Mouse (Mus musculus) myocyte (in vitro differentiated cells): ENCODE data around the gene Lhfpl3. TPM values are rescaled to one million over a fixed set of nuclear protein-coding genes. Genes with fewer than 3 reads are reported as not detected.

Experiments
- H3K27me3 ChIP-seq: one replicate; pipeline ENCODE4 v1.6.1; 2011; ENCODE audit not compliant: control insufficient read depth, insufficient read depth, insufficient read length
- H3K36me3 ChIP-seq: one replicate; pipeline ENCODE4 v1.6.1; 2011; ENCODE audit not compliant: control insufficient read depth, insufficient read depth
- H3K4me2 ChIP-seq: one replicate; pipeline ENCODE4 v1.6.1; 2011; ENCODE audit warnings: low read depth, control low read depth
- H3K4me3 ChIP-seq: one replicate; pipeline ENCODE4 v1.5.1; 2011; ENCODE audit warnings: mild to moderate bottlenecking, control low read depth, moderate library complexity
- H3K79me2 ChIP-seq: one replicate; pipeline ENCODE4 v1.6.1; 2011; ENCODE audit not compliant: control insufficient read depth, insufficient read depth
- H3ac ChIP-seq: one replicate; pipeline ENCODE4 v1.6.1; 2011; ENCODE audit not compliant: control insufficient read depth, insufficient read length
- CEBPB ChIP-seq: IDR thresholded peaks from 2 replicates; pipeline ENCODE4 v1.6.1; 2011; ENCODE audit warnings: mild to moderate bottlenecking, moderate library complexity; ENCODE audit not compliant: poor library complexity, insufficient read depth, severe bottlenecking
- E2F4 ChIP-seq: IDR thresholded peaks from one replicate; pipeline ENCODE4 v1.6.1; 2011; ENCODE audit warnings: mild to moderate bottlenecking, control low read depth, moderate library complexity; ENCODE audit not compliant: insufficient read depth
- MAX ChIP-seq: IDR thresholded peaks from one replicate; pipeline ENCODE4 v1.6.1; 2011; ENCODE audit warnings: low read depth, mild to moderate bottlenecking, control low read depth
- MYOD1 ChIP-seq, 3 experiments: IDR thresholded peaks; one replicate each; pipeline ENCODE4 v1.6.1; 2011; ENCODE audit warnings: control low read depth in 2 of 3, low read depth in 2 of 3, mild to moderate bottlenecking in 2 of 3, moderate library complexity in 1 of 3; ENCODE audit not compliant: insufficient read length in 2 of 3, control insufficient read depth in 1 of 3
- MYOG ChIP-seq, 3 experiments: IDR thresholded peaks; one replicate each; pipeline ENCODE4 v1.6.1; 2011; ENCODE audit warnings: control low read depth in 2 of 3, low read depth in 2 of 3, mild to moderate bottlenecking in 2 of 3; ENCODE audit not compliant: insufficient read length in 2 of 3, control insufficient read depth in 1 of 3, insufficient read depth in 1 of 3
- POLR2A ChIP-seq: IDR thresholded peaks from one replicate; pipeline ENCODE4 v1.6.1; 2011; ENCODE audit warnings: low read depth, mild to moderate bottlenecking, control low read depth, moderate library complexity; ENCODE audit not compliant: insufficient read length
- POLR2AphosphoS2 ChIP-seq: IDR thresholded peaks from one replicate; pipeline ENCODE4 v1.6.1; 2011; ENCODE audit warnings: low read depth, control low read depth; ENCODE audit not compliant: insufficient read length
- REST ChIP-seq: IDR thresholded peaks from one replicate; pipeline ENCODE4 v1.6.1; 2011; ENCODE audit warnings: mild to moderate bottlenecking, control low read depth, moderate library complexity; ENCODE audit not compliant: insufficient read depth, insufficient read length
- SRF ChIP-seq: IDR thresholded peaks from one replicate; pipeline ENCODE4 v1.6.1; 2011; ENCODE audit warnings: low read depth; ENCODE audit not compliant: control insufficient read depth, insufficient read length
- TCF12 ChIP-seq: IDR thresholded peaks from one replicate; pipeline ENCODE4 v1.6.1; 2011; ENCODE audit warnings: mild to moderate bottlenecking, control low read depth; ENCODE audit not compliant: poor library complexity, insufficient read depth, severe bottlenecking
- TCF3 ChIP-seq: IDR thresholded peaks from one replicate; pipeline ENCODE4 v1.6.1; 2011; ENCODE audit warnings: low read depth, control low read depth; ENCODE audit not compliant: insufficient read length
- USF1 ChIP-seq: IDR thresholded peaks from one replicate; pipeline ENCODE4 v1.6.1; 2011; ENCODE audit warnings: low read depth, mild to moderate bottlenecking, control low read depth, moderate library complexity
- polyA plus RNA-seq: library from polyadenylated mRNA; unstranded; fragments of >200 nt; fragmentation: generic; extraction: Trizol; gene quantifications from one replicate; pipeline ENCODE4 v1.2.1, GENCODE M21; 2012; ENCODE audit warnings: missing spikeins

Lhfpl3 gene
- polyA plus RNA-seq, 1 experiment: 0.01 TPM

DNA sequence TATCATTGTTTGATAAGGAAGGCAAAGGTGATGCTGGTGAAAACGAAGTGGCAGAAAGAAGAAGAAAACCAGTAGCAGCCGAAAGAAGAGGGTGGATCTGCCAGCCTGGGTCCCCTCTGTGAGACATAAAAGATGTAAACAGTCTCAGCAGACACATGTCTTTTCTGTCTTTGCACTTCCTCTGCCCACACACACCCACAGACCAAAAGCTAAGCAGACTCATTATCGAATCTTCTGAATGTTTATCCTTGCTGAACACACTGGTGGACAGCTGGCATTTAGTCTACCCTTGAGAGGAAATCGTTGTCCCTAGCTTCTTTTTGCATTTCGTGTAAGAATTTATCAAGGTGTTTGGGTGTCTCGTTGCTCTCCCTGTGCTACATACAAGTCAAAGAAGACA, 443.8 kb downstream of the Lhfpl3 start:
- H3K27me3 ChIP-seq: no peaks in the 10 kb centered on the region
- H3K79me2 ChIP-seq: no peaks in the 10 kb centered on the region
- no peak overlapping the region for H3ac ChIP-seq
- H3K4me2 ChIP-seq: no peak overlapping the region
- TF ChIP-seq TCF12: no peak
- TF ChIP-seq POLR2AphosphoS2: no peak
- TF ChIP-seq REST: no peak
- TF ChIP-seq USF1: no peak
- no peak for TF ChIP-seq POLR2A
- TF ChIP-seq E2F4: no peak
- TF ChIP-seq TCF3: no peak
- no peaks in the 10 kb centered on the region for H3K36me3 ChIP-seq
- no peak overlapping the region for H3K4me3 ChIP-seq

DNA sequence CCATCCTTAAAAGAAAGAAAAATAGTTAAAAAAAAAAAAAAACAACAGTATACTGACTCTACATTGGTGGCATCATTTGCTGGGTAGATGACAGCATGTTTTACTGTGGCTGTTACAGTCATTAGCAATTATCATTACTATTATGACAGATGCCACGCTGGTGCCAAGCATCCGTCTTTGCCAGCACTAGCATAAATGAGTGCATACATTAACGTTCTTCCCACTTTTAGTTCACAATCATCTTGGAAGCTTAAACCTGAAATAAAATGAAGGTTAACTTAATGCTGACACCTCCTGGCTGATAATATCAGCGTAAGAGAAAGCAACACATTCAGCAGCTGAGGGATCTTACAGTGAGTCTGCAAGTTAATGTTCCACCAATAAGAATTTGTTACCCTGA, 451.0 kb downstream of the Lhfpl3 start:
- H3K4me2 ChIP-seq: no peak overlapping the region
- no peaks in the 10 kb centered on the region for H3K79me2 ChIP-seq
- H3K36me3 ChIP-seq: no peaks in the 10 kb centered on the region
- no peak overlapping the region for H3ac ChIP-seq
- TF ChIP-seq MYOG (IDR thresholded peaks at IDR 0.05; ENCODE audit: control insufficient read depth in 1 of 3, insufficient read depth in 1 of 3, insufficient read length in 2 of 3, low read depth in 2 of 3): no peak
- TF ChIP-seq TCF12: no peak
- no peak for TF ChIP-seq SRF
- no peak for TF ChIP-seq TCF3
- TF ChIP-seq USF1: no peak
- no peak for TF ChIP-seq E2F4
- TF ChIP-seq REST: no peak
- TF ChIP-seq POLR2AphosphoS2: no peak
- TF ChIP-seq CEBPB: no peak
- no peak for TF ChIP-seq MYOD1 (IDR thresholded peaks at IDR 0.05; ENCODE audit: control insufficient read depth in 1 of 3, insufficient read length in 2 of 3, low read depth in 2 of 3)
- TF ChIP-seq POLR2A: no peak
- TF ChIP-seq MAX: no peak
- no peaks in the 10 kb centered on the region for H3K27me3 ChIP-seq
- no peak overlapping the region for H3K4me3 ChIP-seq

DNA sequence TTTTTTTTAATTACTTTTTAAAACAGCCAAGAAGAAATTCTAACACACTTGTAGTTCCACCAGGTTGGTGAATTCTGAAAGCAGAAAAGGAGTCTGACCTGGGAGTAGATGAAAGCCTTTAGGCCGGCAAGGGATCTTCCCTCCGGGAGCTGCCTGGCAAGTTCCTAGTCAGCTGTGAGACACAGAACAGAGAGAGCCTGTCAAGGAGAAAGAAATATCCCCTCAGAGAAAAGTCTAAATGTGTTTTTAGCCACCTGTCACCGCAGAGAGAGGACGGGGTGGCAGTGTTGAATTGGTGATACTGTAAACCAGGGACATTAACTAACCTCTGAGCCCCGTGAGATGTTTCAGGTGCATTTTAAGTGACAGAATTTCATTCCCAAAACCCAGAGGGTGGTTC, 467.2 kb downstream of the Lhfpl3 start:
- Histone ChIP-seq H3ac (no peak overlapping the region), H3K79me2 (no peaks in the 10 kb centered on the region), H3K4me3 (no peak overlapping the region), H3K36me3 (no peaks in the 10 kb centered on the region), H3K27me3 (no peaks in the 10 kb centered on the region), H3K4me2 (no peak overlapping the region)
- no peak for TF ChIP-seq POLR2AphosphoS2
- TF ChIP-seq TCF12: no peak
- TF ChIP-seq POLR2A: no peak
- TF ChIP-seq CEBPB: no peak
- no peak for TF ChIP-seq TCF3
- no peak for TF ChIP-seq E2F4
- no peak for TF ChIP-seq SRF
- no peak for TF ChIP-seq MYOD1 (IDR thresholded peaks at IDR 0.05; ENCODE audit: control insufficient read depth in 1 of 3, insufficient read length in 2 of 3, low read depth in 2 of 3)
- no peak for TF ChIP-seq USF1
- no peak for TF ChIP-seq REST
- TF ChIP-seq MYOG (IDR thresholded peaks at IDR 0.05; ENCODE audit: control insufficient read depth in 1 of 3, insufficient read depth in 1 of 3, insufficient read length in 2 of 3, low read depth in 2 of 3): no peak

DNA sequence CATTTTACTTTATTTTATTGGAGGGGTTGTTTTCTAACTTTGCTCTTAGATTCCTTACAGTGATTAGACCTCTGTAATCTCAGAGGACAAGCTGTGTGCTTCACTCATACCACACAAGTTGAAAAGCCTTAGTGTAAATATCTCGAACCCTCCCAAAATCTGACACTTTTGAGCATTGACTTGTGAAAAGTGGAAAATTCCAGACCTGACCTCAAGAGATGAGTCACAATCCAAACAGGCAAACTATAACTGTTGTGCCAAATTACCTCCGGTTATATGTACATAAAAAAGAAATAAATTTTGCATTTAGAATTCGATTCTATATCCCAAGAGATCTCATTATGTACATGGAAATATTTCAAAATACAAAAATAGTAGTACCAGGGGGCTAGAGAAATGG, 468.8 kb downstream of the Lhfpl3 start:
- Histone ChIP-seq H3K4me2 (no peak overlapping the region), H3K27me3 (no peaks in the 10 kb centered on the region), H3K36me3 (no peaks in the 10 kb centered on the region), H3K79me2 (no peaks in the 10 kb centered on the region), H3K4me3 (no peak overlapping the region), H3ac (no peak overlapping the region)
- TF ChIP-seq MYOD1 (IDR thresholded peaks at IDR 0.05; ENCODE audit: control insufficient read depth in 1 of 3, insufficient read length in 2 of 3, low read depth in 2 of 3) (no peak), TCF3 (no peak), POLR2A (no peak), REST (no peak), MAX (no peak), MYOG (IDR thresholded peaks at IDR 0.05; ENCODE audit: control insufficient read depth in 1 of 3, insufficient read depth in 1 of 3, insufficient read length in 2 of 3, low read depth in 2 of 3) (no peak), TCF12 (no peak)

DNA sequence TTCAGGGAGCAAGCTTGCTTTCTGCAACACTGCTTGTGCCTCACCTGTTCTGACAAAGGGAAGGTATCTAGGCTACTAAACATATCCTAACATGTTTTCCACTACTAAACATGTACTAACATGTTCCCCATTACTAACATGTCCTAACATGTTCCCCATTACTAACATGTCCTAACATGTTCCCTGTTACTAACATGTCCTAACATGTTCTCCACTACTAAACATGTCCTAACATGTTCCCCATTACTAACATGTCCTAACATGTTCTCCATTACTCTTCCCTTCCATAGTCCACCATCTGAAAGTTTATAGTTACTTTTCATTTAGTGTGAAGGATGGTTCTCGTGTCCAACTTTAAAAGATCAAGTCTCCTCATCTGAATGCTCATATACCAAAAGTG, 473.8 kb downstream of the Lhfpl3 start:
- TF ChIP-seq REST (no peak), MYOD1 (IDR thresholded peaks at IDR 0.05; ENCODE audit: control insufficient read depth in 1 of 3, insufficient read length in 2 of 3, low read depth in 2 of 3) (no peak), POLR2AphosphoS2 (no peak), USF1 (no peak), CEBPB (no peak), SRF (no peak), MYOG (IDR thresholded peaks at IDR 0.05; ENCODE audit: control insufficient read depth in 1 of 3, insufficient read depth in 1 of 3, insufficient read length in 2 of 3, low read depth in 2 of 3) (no peak), E2F4 (no peak), TCF3 (no peak), MAX (no peak), TCF12 (no peak), POLR2A (no peak)

More for the DNA sequence above, 473.8 kb downstream of the Lhfpl3 start:
- Histone ChIP-seq H3ac (no peak overlapping the region), H3K36me3 (no peaks in the 10 kb centered on the region), H3K27me3 (no peaks in the 10 kb centered on the region), H3K79me2 (no peaks in the 10 kb centered on the region), H3K4me3 (no peak overlapping the region), H3K4me2 (no peak overlapping the region)
